8 mouse cellular contexts compared by ENCODE assay signal in genomic region chr9:57421688-57422111, GRCm38 (mm10). TPM values are rescaled to one million over a fixed set of nuclear protein-coding genes. Genes with fewer than 3 reads are reported as not detected.
DNase-seq lines count a peak whose midpoint lies in the region; ATAC-seq and TF ChIP-seq lines count a peak whose summit lies in the region.

No protein-coding gene starts in this region.

- H3K27me3 ChIP-seq in heart, embryonic 13.5 days (replicated peaks) = no peaks in the 10 kb centered on the region; the same call in 1 of the 2 replicates
- no peaks in the 10 kb centered on the region for H3K27me3 ChIP-seq in spleen, adult 2 months (ENCODE audit: control insufficient read depth, insufficient read depth, low read length)
- H3K27me3 ChIP-seq in intestine, postnatal 0 days (replicated peaks; ENCODE audit: control insufficient read depth, insufficient read depth, low read length) = no peaks in the 10 kb centered on the region
- H3K27me3 ChIP-seq in splenic B cell, adult 2 months (ENCODE audit: control insufficient read depth, insufficient read depth, low read length, poor library complexity, severe bottlenecking) = no peaks in the 10 kb centered on the region

- WGBS in heart, embryonic 13.5 days = 52% methylated on average over 5 of the region's 5 CpGs
- 31% methylated on average over 5 of the region's 5 CpGs for WGBS in spleen, adult 2 months
- WGBS in intestine, postnatal 0 days = 34% methylated on average over 5 of the region's 5 CpGs

- H3K4me1 ChIP-seq in heart, embryonic 13.5 days = peaks cover 50% of the 10 kb centered on the region
- peaks cover 19% of the 10 kb centered on the region for H3K4me1 ChIP-seq in spleen, adult 2 months (ENCODE audit: control insufficient read depth, insufficient read depth, insufficient read length)
- H3K4me1 ChIP-seq in intestine, postnatal 0 days (replicated peaks; ENCODE audit: control insufficient read depth, insufficient read depth, low read length) = peaks cover 20% of the 10 kb centered on the region

- peak overlapping the region; percentile 92 for H3K27ac ChIP-seq in heart, embryonic 13.5 days (replicated peaks)
- H3K27ac ChIP-seq in spleen, adult 2 months (ENCODE audit: insufficient read depth, low read length) = peak overlapping the region; percentile 90
- peak overlapping the region; percentile 85 for H3K27ac ChIP-seq in intestine, postnatal 0 days (ENCODE audit: low read depth, low read length)

- DNase-seq in heart, postnatal 4 days = no peak
- peak; percentile 19 to 25 for DNase-seq in spleen, adult 2 months (ENCODE audit: low read depth in 1 of 2, low spot score in 2 of 2)
- DNase-seq in spleen, postnatal 4 days (ENCODE audit: low spot score in 2 of 2) = no peak
- peak; percentile 67 for DNase-seq in splenic B cell, adult 2 months (ENCODE audit: low read depth, low spot score)
- no peak for DNase-seq in urinary bladder, postnatal 14 days (ENCODE audit: low spot score)
- DNase-seq in right cerebral cortex, postnatal 4 days = no peak

- no peaks in the 10 kb centered on the region for H3K9me3 ChIP-seq in heart, embryonic 13.5 days
- no peaks in the 10 kb centered on the region for H3K9me3 ChIP-seq in intestine, postnatal 0 days (ENCODE audit: control insufficient read depth)

- H3K36me3 ChIP-seq in heart, embryonic 13.5 days = 0 out of 2 replicates have a peak, but pooled peaks cover 5% of the 10 kb centered on the region
- H3K36me3 ChIP-seq in spleen, adult 2 months (ENCODE audit: control insufficient read depth, insufficient read depth, low read length) = no peaks in the 10 kb centered on the region
- no peaks in the 10 kb centered on the region; the same call in 1 of the 2 replicates for H3K36me3 ChIP-seq in intestine, postnatal 0 days (ENCODE audit: control insufficient read depth, insufficient read depth)
- H3K36me3 ChIP-seq in splenic B cell, adult 2 months (ENCODE audit: control insufficient read depth, insufficient read depth, low read length, poor library complexity, severe bottlenecking) = no peaks in the 10 kb centered on the region

- no peak for TF ChIP-seq POLR2A in spleen, adult 2 months (IDR thresholded peaks at IDR 0.05; ENCODE audit: low read depth, low read length)

- ATAC-seq in heart, embryonic 13.5 days (ENCODE audit: extremely low read depth, insufficient number of reproducible peaks, low FRiP score, low TSS enrichment) = no peak
- ATAC-seq in intestine, postnatal 0 days = peak; percentile 17; the same call in 1 of the 2 replicates

- no peak for TF ChIP-seq CTCF in spleen, adult 2 months (IDR thresholded peaks at IDR 0.05; ENCODE audit: extremely low read depth, insufficient read depth, insufficient read length, insufficient replicate concordance)
- TF ChIP-seq CTCF in intestine, postnatal 0 days (IDR thresholded peaks at IDR 0.05; ENCODE audit: low read depth) = no peak

- H3K4me2 ChIP-seq in heart, embryonic 13.5 days = 0 out of 2 replicates have a peak overlapping the region, but pooled peaks have one; percentile 55
- no peak overlapping the region for H3K4me2 ChIP-seq in intestine, postnatal 0 days (replicated peaks; ENCODE audit: low read depth)

- H3K4me3 ChIP-seq in heart, embryonic 13.5 days = no peak overlapping the region
- no peak overlapping the region for H3K4me3 ChIP-seq in spleen, adult 2 months (ENCODE audit: extremely low read depth, insufficient read depth, insufficient read length)
- H3K4me3 ChIP-seq in intestine, postnatal 0 days (ENCODE audit: low read depth, low read length) = no peak overlapping the region

- H3K9ac ChIP-seq in heart, embryonic 13.5 days = peak overlapping the region; percentile 57
- H3K9ac ChIP-seq in intestine, postnatal 0 days (ENCODE audit: low read depth, low read length) = no peak overlapping the region

RNA-seq across cellular contexts. Expression of gene Ppcdc, which starts 18.2 kb away (rescaled TPM):
- 15.0 and 18.7 TPM in 2 replicates for polyA plus RNA-seq in heart, embryonic 13.5 days (2015; fragmentation: Nextera tagmentation; extraction: Ambion mirVana)
- 1 to 10 TPM; 8.3 TPM for total RNA-seq in heart, postnatal 4 days (2021)
- 53.8 and 67.0 TPM in 2 replicates for polyA plus RNA-seq in spleen, adult 2 months (2012; rRNA removed)
- polyA plus RNA-seq in intestine, postnatal 0 days (2015; fragmentation: Nextera tagmentation; extraction: Ambion mirVana) = 17.3 and 18.8 TPM in 2 replicates

RNA-seq across cellular contexts. Expression of gene Scamp5, which starts 46.2 kb away (rescaled TPM):
- polyA plus RNA-seq in heart, embryonic 13.5 days (2015; fragmentation: Nextera tagmentation; extraction: Ambion mirVana) = 9.8 and 10.0 TPM in 2 replicates
- 10 to 100 TPM; 11.6 to 11.7 TPM for total RNA-seq in heart, postnatal 4 days (2021)
- polyA plus RNA-seq in spleen, adult 2 months (2012; rRNA removed) = 12.4 and 19.3 TPM in 2 replicates
- polyA plus RNA-seq in intestine, postnatal 0 days (2015; fragmentation: Nextera tagmentation; extraction: Ambion mirVana) = 15.9 and 16.8 TPM in 2 replicates

Comparison
In these comparisons a context has a peak if more than half of its experiments do, and no peak if none do; other contexts are left out.
1. DNase-seq: peak in spleen, adult 2 months (2 of 2) and splenic B cell, adult 2 months (single experiment); none in heart, postnatal 4 days (single experiment), spleen, postnatal 4 days (0 of 2), urinary bladder, postnatal 14 days (single experiment) and right cerebral cortex, postnatal 4 days (single experiment).
2. Peak in every context shown above with its lines, with median percentiles within 50 percentile points of each other: H3K27ac ChIP-seq.